Mouse (Mus musculus) cortical plate, adult 2 months (tissue): ENCODE measurements around the gene Gm17334.

Experiments
- CTCF ChIP-seq: fragments of 200-500 bp; IDR thresholded peaks from 2 replicates; pipeline ENCODE4 v1.5.1; 2011; ENCODE audit warnings: mild to moderate bottlenecking, control low read depth, low read length; ENCODE audit not compliant: insufficient read depth; ENCODE audit errors: extremely low read depth
- POLR2A ChIP-seq: fragments of 200-500 bp; IDR thresholded peaks from 2 replicates; pipeline ENCODE4 v1.6.1; 2011; ENCODE audit warnings: mild to moderate bottlenecking, low read length, control low read depth; ENCODE audit not compliant: insufficient read depth; ENCODE audit errors: extremely low read depth

- no peak for TF ChIP-seq CTCF
- TF ChIP-seq POLR2A, result no peak
Observed at GRCm38 (mm10) chr11:53749716-53750352, 23.2 kb downstream of the Gm17334 start.
